Mouse (Mus musculus) stomach, postnatal 0 days (tissue): ENCODE results near the gene Chka. TPM values are rescaled to one million over a fixed set of nuclear protein-coding genes. Genes with fewer than 3 reads are reported as not detected.

Experiments used
- ATAC-seq: fragments of 200-750 bp; cut with Nextera tagmentation; 2 replicates; pipeline ENCODE4 v1.8.0; 2017; ENCODE audit not compliant: low FRiP score, low TSS enrichment
- DNase-seq: peaks from one replicate; pipeline ENCODE4 v3.0.0-alpha.2; 2016; ENCODE audit warnings: low spot score
- H3K27ac ChIP-seq: fragments of 300-500 bp; sonication (generic); replicated peaks from 2 replicates; pipeline ENCODE4 v1.5.1; 2014; ENCODE audit warnings: mild to moderate bottlenecking, control low read depth
- H3K27me3 ChIP-seq: fragments of 300-500 bp; sonication (generic); 2 replicates; pipeline ENCODE4 v1.6.1; 2014; ENCODE audit warnings: low read length; ENCODE audit not compliant: control insufficient read depth, insufficient read depth
- H3K36me3 ChIP-seq: fragments of 300-500 bp; sonication (generic); 2 replicates; pipeline ENCODE4 v1.6.1; 2014; ENCODE audit warnings: low read length, mixed read lengths; ENCODE audit not compliant: control insufficient read depth, insufficient read depth
- H3K4me1 ChIP-seq: fragments of 300-500 bp; sonication (generic); replicated peaks from 2 replicates; pipeline ENCODE4 v1.6.1; 2014; ENCODE audit warnings: antibody characterized with exemption; ENCODE audit not compliant: control insufficient read depth, insufficient read depth
- H3K4me2 ChIP-seq: fragments of 300-500 bp; sonication (generic); replicated peaks from 2 replicates; pipeline ENCODE4 v1.6.1; 2014; ENCODE audit warnings: low read depth, mild to moderate bottlenecking, control low read depth, moderate library complexity
- H3K4me3 ChIP-seq: fragments of 300-500 bp; sonication (generic); 2 replicates; pipeline ENCODE4 v1.5.1; 2014; ENCODE audit warnings: low read depth, low read length, control low read depth
- H3K9ac ChIP-seq: fragments of 300-500 bp; sonication (generic); 2 replicates; pipeline ENCODE4 v1.6.1; 2014; ENCODE audit warnings: mild to moderate bottlenecking, low read length, control low read depth, mixed read lengths
- H3K9me3 ChIP-seq: fragments of 300-500 bp; sonication (generic); 2 replicates; pipeline ENCODE4 v1.6.1; 2016; ENCODE audit warnings: low read length; ENCODE audit not compliant: control insufficient read depth
- CTCF ChIP-seq: IDR thresholded peaks from 2 replicates; pipeline ENCODE4 v1.5.1; 2016; ENCODE audit warnings: antibody characterized with exemption, low read depth, mild to moderate bottlenecking, moderate library complexity
- EP300 ChIP-seq: optimal IDR thresholded peaks from 2 replicates; pipeline ENCODE3; 2016; ENCODE audit warnings: antibody characterized with exemption
- WGBS: fragments of 180-500 bp; shearing (Covaris S2); extraction: QIAGEN DNeasy Blood & Tissue Kit; methylation state at CpG from one replicate; pipeline ENCODE4 v1.1.7; 2014; 5-methylcytosine and 5-hydroxymethylcytosine counted together
- polyA plus RNA-seq: library from polyadenylated mRNA; unstranded; fragments of >200 nt; fragmentation: Nextera tagmentation; extraction: Ambion mirVana; gene quantifications from 2 replicates; pipeline ENCODE4 v1.2.1, GENCODE M21; 2015

Gene Chka
- polyA plus RNA-seq, 1 experiment from 2014 or later, result 21.2 TPM

- ATAC-seq (0 out of 2 replicates have a peak, but pooled peaks have one; percentile 30), DNase-seq (no peak)
- Histone ChIP-seq H3K4me1 (no peaks in the 10 kb centered on the region), H3K9ac (no peak overlapping the region), H3K36me3 (peaks cover 3% of the 10 kb centered on the region; the same call in 1 of the 2 replicates), H3K4me2 (no peak overlapping the region), H3K27me3 (no peaks in the 10 kb centered on the region), H3K4me3 (no peak overlapping the region), H3K9me3 (no peaks in the 10 kb centered on the region), H3K27ac (no peak overlapping the region)
- TF ChIP-seq EP300 (no peak), CTCF (no peak)
- WGBS, result 66% methylated on average over 2 of the region's 2 CpGs
These were observed 31.6 kb upstream of the Chka start for GRCm38 (mm10) chr19:3819899-3820444.

GRCm38 (mm10) chr19:3825044-3825443 lies 26.5 kb upstream of the Chka start:
- Histone ChIP-seq H3K4me2 (no peak overlapping the region), H3K9ac (no peak overlapping the region), H3K4me3 (no peak overlapping the region), H3K4me1 (no peaks in the 10 kb centered on the region), H3K27ac (no peak overlapping the region), H3K36me3 (no peaks in the 10 kb centered on the region), H3K27me3 (no peaks in the 10 kb centered on the region), H3K9me3 (no peaks in the 10 kb centered on the region)
- DNase-seq (no peak), ATAC-seq (no peak)
- TF ChIP-seq EP300, result no peak
- no peak for TF ChIP-seq CTCF

GRCm38 (mm10) chr19:3829863-3830262 lies 21.7 kb upstream of the Chka start:
- Histone ChIP-seq H3K36me3 (no peaks in the 10 kb centered on the region), H3K4me2 (no peak overlapping the region), H3K27me3 (no peaks in the 10 kb centered on the region), H3K9ac (no peak overlapping the region), H3K9me3 (no peaks in the 10 kb centered on the region), H3K4me3 (no peak overlapping the region), H3K27ac (no peak overlapping the region; the same call in 1 of the 2 replicates), H3K4me1 (no peaks in the 10 kb centered on the region)
- TF ChIP-seq CTCF (no peak), EP300 (no peak)
- ATAC-seq (peak; percentile 56), DNase-seq (no peak)
- 79% methylated on average over 3 of the region's 3 CpGs for WGBS

GRCm38 (mm10) chr19:3831716-3832115 lies 19.9 kb upstream of the Chka start:
- H3K4me3 ChIP-seq, result no peak overlapping the region
- no peak overlapping the region for H3K4me2 ChIP-seq
- no peaks in the 10 kb centered on the region for H3K4me1 ChIP-seq
- H3K9ac ChIP-seq, result no peak overlapping the region
- TF ChIP-seq CTCF, result no peak
- no peak for TF ChIP-seq EP300
- H3K27ac ChIP-seq, result no peak overlapping the region
- H3K27me3 ChIP-seq, result no peaks in the 10 kb centered on the region
- WGBS, result 64% methylated on average over 8 of the region's 8 CpGs
- DNase-seq, result peak; percentile 22
- no peak for ATAC-seq
- no peaks in the 10 kb centered on the region for H3K9me3 ChIP-seq
- H3K36me3 ChIP-seq, result no peaks in the 10 kb centered on the region

- Histone ChIP-seq H3K4me2 (no peak overlapping the region), H3K4me3 (no peak overlapping the region), H3K27me3 (no peaks in the 10 kb centered on the region), H3K36me3 (no peaks in the 10 kb centered on the region), H3K4me1 (no peaks in the 10 kb centered on the region), H3K27ac (peak overlapping the region; percentile 78), H3K9me3 (no peaks in the 10 kb centered on the region), H3K9ac (no peak overlapping the region)
- ATAC-seq (peak; percentile 87), DNase-seq (peak; percentile 89)
- 50% methylated on average over 4 of the region's 4 CpGs for WGBS
- no peak for TF ChIP-seq EP300
- TF ChIP-seq CTCF, result no peak
These were observed 18.7 kb upstream of the Chka start for GRCm38 (mm10) chr19:3832851-3833353.

- H3K27me3 ChIP-seq, result no peaks in the 10 kb centered on the region
- TF ChIP-seq EP300 (no peak), CTCF (no peak)
- no peak for ATAC-seq
- no peaks in the 10 kb centered on the region for H3K4me1 ChIP-seq
- DNase-seq, result no peak
- H3K27ac ChIP-seq, result peak overlapping the region; percentile 49; the same call in 1 of the 2 replicates
- H3K4me3 ChIP-seq, result no peak overlapping the region
- H3K36me3 ChIP-seq, result no peaks in the 10 kb centered on the region
- H3K9me3 ChIP-seq, result no peaks in the 10 kb centered on the region
- 79% methylated on average over 7 of the region's 7 CpGs for WGBS
- H3K4me2 ChIP-seq, result no peak overlapping the region
- H3K9ac ChIP-seq, result no peak overlapping the region
These were observed 17.3 kb upstream of the Chka start for GRCm38 (mm10) chr19:3834301-3834700.
